Mouse (Mus musculus) urinary bladder, adult 18-20 months (tissue): ENCODE data around the gene Stxbp5.

Experiments used
- DNase-seq, 2 experiments: peaks; one replicate each; pipeline ENCODE4 v3.0.0; 2022; ENCODE audit warnings: low spot score in 2 of 2, mixed read lengths in 2 of 2

Stxbp5 gene

GRCm38 (mm10) chr10:9857850-9858249, 43.0 kb downstream of the Stxbp5 start:
- no peak for DNase-seq

GRCm38 (mm10) chr10:9856792-9857191, 44.1 kb downstream of the Stxbp5 start:
- no peak for DNase-seq

GRCm38 (mm10) chr10:9846408-9846807, 54.5 kb downstream of the Stxbp5 start:
- DNase-seq: no peak

- no peak for DNase-seq
Observed at GRCm38 (mm10) chr10:9839408-9839807, 61.5 kb downstream of the Stxbp5 start.

- DNase-seq: no peak
Observed at GRCm38 (mm10) chr10:9834986-9835385, 65.9 kb downstream of the Stxbp5 start.

GRCm38 (mm10) chr10:9832937-9833336, 67.9 kb downstream of the Stxbp5 start:
- DNase-seq: no peak

GRCm38 (mm10) chr10:9829744-9830143, 71.1 kb downstream of the Stxbp5 start:
- no peak for DNase-seq

GRCm38 (mm10) chr10:9821299-9821698, 79.6 kb downstream of the Stxbp5 start:
- DNase-seq: peak in 1 of 2 experiments; percentile 12

- DNase-seq: no peak
Observed at GRCm38 (mm10) chr10:9818574-9818973, 82.3 kb downstream of the Stxbp5 start.

- DNase-seq: no peak
Observed at GRCm38 (mm10) chr10:9813926-9814325, 87.0 kb downstream of the Stxbp5 start.

GRCm38 (mm10) chr10:9807596-9807995, 93.3 kb downstream of the Stxbp5 start:
- DNase-seq: no peak

GRCm38 (mm10) chr10:9805341-9805740, 95.5 kb downstream of the Stxbp5 start:
- no peak for DNase-seq

GRCm38 (mm10) chr10:9803126-9803525, 97.8 kb downstream of the Stxbp5 start:
- no peak for DNase-seq

- no peak for DNase-seq
Observed at GRCm38 (mm10) chr10:9801571-9801970, 99.3 kb downstream of the Stxbp5 start.

- no peak for DNase-seq
Observed at GRCm38 (mm10) chr10:9799085-9799484, 101.8 kb downstream of the Stxbp5 start.

- no peak for DNase-seq
Observed at GRCm38 (mm10) chr10:9796429-9796828, 104.5 kb downstream of the Stxbp5 start.

GRCm38 (mm10) chr10:9794429-9794828, 106.5 kb downstream of the Stxbp5 start:
- no peak for DNase-seq

GRCm38 (mm10) chr10:9790947-9791346, 109.9 kb downstream of the Stxbp5 start:
- DNase-seq: no peak

- no peak for DNase-seq
Observed at GRCm38 (mm10) chr10:9786461-9786860, 114.4 kb downstream of the Stxbp5 start.

GRCm38 (mm10) chr10:9785651-9786050, 115.2 kb downstream of the Stxbp5 start:
- DNase-seq: no peak

- no peak for DNase-seq
Observed at GRCm38 (mm10) chr10:9779864-9780263, 121.0 kb downstream of the Stxbp5 start.

GRCm38 (mm10) chr10:9770261-9770660, 130.6 kb downstream of the Stxbp5 start:
- DNase-seq: no peak

GRCm38 (mm10) chr10:9763831-9764230, 137.0 kb downstream of the Stxbp5 start:
- no peak for DNase-seq

- no peak for DNase-seq
Observed at GRCm38 (mm10) chr10:9760264-9760663, 140.6 kb downstream of the Stxbp5 start.

- no peak for DNase-seq
Observed at GRCm38 (mm10) chr10:9756546-9756945, 144.3 kb downstream of the Stxbp5 start.
